Mouse (Mus musculus) neural tube, postnatal 0 days (tissue): ENCODE results near the gene Gm28036. TPM values are rescaled to one million over a fixed set of nuclear protein-coding genes. Genes with fewer than 3 reads are reported as not detected.

Experiments
- polyA plus RNA-seq: library from polyadenylated mRNA; unstranded; fragments of >200 nt; fragmentation: Nextera tagmentation; extraction: Ambion mirVana; gene quantifications from 2 replicates; pipeline ENCODE4 v1.2.1, GENCODE M21; 2015

Gm28036 gene
- 5.3 and 6.2 TPM in 2 replicates for polyA plus RNA-seq

DNA sequence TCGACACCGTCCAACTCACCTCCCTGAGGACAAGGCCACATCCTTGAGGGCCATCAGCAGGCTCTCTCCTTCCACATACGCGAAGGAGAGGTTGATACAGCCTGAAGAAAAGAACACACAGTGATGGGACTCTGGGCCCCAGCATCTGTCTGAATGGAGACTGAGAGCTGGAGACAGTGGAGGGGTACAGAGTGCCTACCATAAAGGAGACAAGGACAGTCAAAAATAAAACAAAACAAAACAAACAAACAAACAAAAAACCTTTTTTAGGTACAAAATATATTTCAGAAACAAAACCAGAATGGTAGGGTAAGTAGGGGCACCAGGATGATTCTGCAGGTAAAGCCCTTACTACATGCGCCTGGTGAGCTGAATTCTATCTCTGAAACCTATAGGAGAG is at the start of gene Gm28036:
Gene Gm28036 (minus strand): TSS at position 101 of the 400 bp plus-strand sequence.

DNA sequence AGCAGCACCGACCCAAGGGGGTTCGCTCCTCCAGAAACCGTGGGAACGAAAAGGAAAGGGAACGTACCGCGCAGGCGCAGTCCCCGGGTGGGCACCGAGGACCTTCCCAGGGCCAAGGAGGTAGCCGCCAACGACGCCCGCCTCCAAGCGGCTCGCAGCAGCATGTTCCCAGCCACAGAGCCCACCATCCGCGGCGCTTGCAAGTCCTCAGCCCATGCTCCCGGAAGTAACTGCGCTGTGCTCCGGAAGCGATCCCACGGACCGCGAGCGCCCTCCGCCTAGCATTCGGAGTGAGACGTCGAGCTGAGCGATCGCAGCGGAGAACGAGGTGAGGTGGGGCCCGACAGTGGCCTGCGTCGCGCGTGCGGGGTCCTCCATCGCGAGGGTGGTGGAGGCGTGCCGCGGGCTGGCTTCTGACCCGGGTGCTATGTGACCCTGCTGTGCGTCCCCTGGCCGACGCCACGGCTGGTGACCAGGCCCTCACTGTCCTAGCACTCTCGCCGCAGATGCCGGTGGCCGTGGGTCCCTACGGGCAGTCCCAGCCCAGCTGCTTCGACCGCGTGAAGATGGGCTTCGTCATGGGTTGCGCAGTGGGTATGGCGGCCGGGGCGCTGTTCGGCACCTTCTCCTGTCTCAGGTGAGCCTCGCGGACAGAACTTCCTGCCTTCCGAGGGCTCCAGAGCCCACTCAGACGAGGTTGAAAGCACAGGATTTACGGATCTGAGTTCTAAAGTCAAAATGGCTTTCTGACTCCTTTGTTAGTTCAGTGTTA is 17.2 kb upstream of the Gm28036 start, which contains the start of the genes Romo1 and Nfs1:
Gene Romo1 (plus strand): TSS at position 87 of the 772 bp plus-strand sequence.
Gene Nfs1 (minus strand): TSS at position 234 of the 772 bp plus-strand sequence.

DNA sequence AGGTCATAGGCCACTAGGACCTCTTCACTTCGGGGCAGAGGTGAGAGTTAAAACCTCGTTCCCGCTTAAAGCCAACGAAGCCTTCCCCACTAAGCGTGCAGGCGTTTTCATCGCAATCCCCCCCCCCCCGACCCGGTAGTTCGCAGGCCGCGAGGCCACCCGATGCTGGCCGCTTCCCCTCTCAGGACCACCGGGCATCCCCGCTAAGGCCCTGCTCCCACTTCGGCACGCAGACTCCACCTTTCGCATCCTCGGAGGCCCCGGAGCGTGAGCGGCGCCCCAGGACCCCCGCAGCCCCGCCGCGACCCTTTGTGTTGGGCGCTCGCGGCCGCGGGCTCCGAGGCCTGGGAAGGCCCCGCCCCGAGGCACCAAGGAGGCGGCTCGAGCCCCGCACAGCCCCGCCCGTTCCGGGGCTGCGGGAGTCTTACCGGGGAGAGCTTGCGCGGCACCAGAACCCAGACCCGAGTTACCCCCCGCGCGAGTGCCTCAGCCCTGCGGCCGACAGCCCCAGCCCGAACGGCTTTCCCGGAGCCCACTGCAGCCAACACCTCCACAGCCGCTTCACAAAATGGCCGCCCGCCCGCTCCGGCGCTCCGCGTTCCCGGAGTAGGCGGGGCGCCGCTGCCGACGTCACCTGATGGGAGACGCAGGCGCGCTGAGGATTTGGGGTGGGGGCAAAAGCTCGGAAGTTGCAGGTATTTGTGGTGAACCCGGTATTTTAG is 15.4 kb downstream of the Gm28036 start, which contains the start of the genes Cpne1 and Rbm12:
Gene Cpne1 (minus strand): TSS at position 608 of the 722 bp plus-strand sequence.
Gene Rbm12 (minus strand): TSS at position 621 of the 722 bp plus-strand sequence.

DNA sequence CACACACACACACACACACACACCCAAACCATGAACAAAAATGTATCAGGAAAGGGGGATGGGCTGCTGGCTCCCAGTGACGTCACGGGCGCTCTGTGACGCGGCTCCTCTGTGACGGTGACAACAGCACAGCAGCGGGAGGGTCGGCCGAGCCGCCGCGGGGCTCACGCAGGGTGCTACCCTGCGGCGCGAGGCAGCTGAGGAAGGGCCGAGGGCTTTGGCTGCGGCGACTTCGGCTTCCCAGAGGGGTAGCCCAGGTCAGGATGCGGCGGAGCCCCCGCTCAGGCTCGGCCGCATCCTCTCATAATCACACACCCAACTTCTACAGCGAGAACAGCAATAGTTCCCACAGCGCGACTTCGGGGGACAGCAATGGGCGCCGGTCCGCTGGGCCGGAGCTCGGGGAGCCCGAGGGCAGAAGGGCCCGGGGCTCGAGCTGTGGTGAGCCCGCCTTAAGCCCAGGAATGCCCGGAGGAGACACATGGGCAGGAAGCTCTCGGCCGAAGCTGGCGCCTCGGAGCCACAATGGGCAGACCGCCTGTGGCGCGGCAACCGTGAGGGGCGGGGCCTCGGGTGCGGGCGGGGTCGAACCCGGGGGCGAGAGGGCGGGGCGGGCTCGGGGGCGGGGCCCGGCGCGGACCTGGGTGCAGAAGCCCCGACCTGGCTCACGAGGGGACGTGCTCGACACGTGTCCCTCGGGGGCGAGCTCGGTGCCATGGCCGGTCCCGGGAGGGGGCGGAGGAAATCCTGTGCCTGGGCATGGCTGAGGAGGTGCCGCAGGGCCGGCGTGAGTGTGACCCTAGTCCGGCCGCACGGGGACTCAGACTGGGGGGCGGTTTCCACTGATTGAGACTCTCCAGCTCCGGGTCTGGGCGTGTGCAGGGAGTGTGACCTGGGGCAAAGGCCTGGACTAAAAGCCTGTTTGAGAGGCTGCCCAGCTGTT is 61.5 kb downstream of the Gm28036 start, which contains the start of gene Spag4:
Gene Spag4 (plus strand): TSS at position 77 of the 943 bp plus-strand sequence.

GRCm38 (mm10) chr2:156052816-156053215 is 74.1 kb downstream of the Gm28036 start, which contains the start of gene Fer1l4:
TSS of gene Fer1l4 (minus strand) at chr2:156052947.

Other genes starting within 250 kb of the Gm28036 start
- gene Uqcc1, start 196.8 kb downstream of the Gm28036 start, polyA plus RNA-seq: 55.5 and 58.6 TPM in 2 replicates
- gene Gm15557, start 186.4 kb downstream of the Gm28036 start, polyA plus RNA-seq: not detected in 2 replicates
- gene Gdf5, start 181.7 kb downstream of the Gm28036 start, polyA plus RNA-seq: 0.62 and 0.85 TPM in 2 replicates
- gene Cep250, start 170.6 kb downstream of the Gm28036 start, polyA plus RNA-seq: 12.9 and 13.4 TPM in 2 replicates
- gene 6430550D23Rik, start 119.1 kb downstream of the Gm28036 start, polyA plus RNA-seq: 1.1 and 1.6 TPM in 2 replicates
- 418 and 471 TPM in 2 replicates for gene Ergic3, start 119.0 kb downstream of the Gm28036 start, polyA plus RNA-seq
- gene Fer1l4, start 74.1 kb downstream of the Gm28036 start, polyA plus RNA-seq: not detected in 2 replicates
- 4.9 and 7.8 TPM in 2 replicates for gene Spag4, start 61.9 kb downstream of the Gm28036 start, polyA plus RNA-seq
- 21.9 and 24.4 TPM in 2 replicates for gene Cpne1, start 15.1 kb downstream of the Gm28036 start, polyA plus RNA-seq
- 9.7 and 11.1 TPM in 2 replicates for gene Rbm12, start 15.1 kb downstream of the Gm28036 start, polyA plus RNA-seq
- gene Romo1, start 16.9 kb upstream of the Gm28036 start, polyA plus RNA-seq: 593 and 620 TPM in 2 replicates
- gene Nfs1, start 17.1 kb upstream of the Gm28036 start, polyA plus RNA-seq: 35.1 and 37.5 TPM in 2 replicates
- gene Rbm39, start 53.1 kb upstream of the Gm28036 start, polyA plus RNA-seq: 372 and 409 TPM in 2 replicates
- gene Phf20, start 69.4 kb upstream of the Gm28036 start, polyA plus RNA-seq: 97.5 and 98.3 TPM in 2 replicates
- gene Cnbd2, start 185.2 kb upstream of the Gm28036 start, polyA plus RNA-seq: 10.0 and 10.3 TPM in 2 replicates
- gene Scand1, start 185.6 kb upstream of the Gm28036 start, polyA plus RNA-seq: 137 and 170 TPM in 2 replicates